Mouse (Mus musculus) splenic B cell, adult 2 months (primary cell): Measurements from ENCODE around the gene Snapc4.
A peak's percentile ranks its signal among the peaks of the same experiment; 100 is the strongest.
"Not testable (repeated sequence)": the region's sequence is repeated elsewhere in the genome, so short reads cannot be mapped to it uniquely, and the experiment has no call there.

Experiments used
- DNase-seq: peaks from one replicate; pipeline ENCODE4 v3.0.0-alpha.2; 2011; ENCODE audit warnings: low read depth, low spot score
- H3K27me3 ChIP-seq: 2 replicates; pipeline ENCODE4 v1.6.1; 2012; ENCODE audit warnings: mild to moderate bottlenecking, low read length, moderate library complexity, mixed read lengths; ENCODE audit not compliant: control insufficient read depth, poor library complexity, insufficient read depth, severe bottlenecking
- H3K36me3 ChIP-seq: 2 replicates; pipeline ENCODE4 v1.6.1; 2012; ENCODE audit warnings: mild to moderate bottlenecking, low read length, moderate library complexity, mixed read lengths; ENCODE audit not compliant: control insufficient read depth, poor library complexity, insufficient read depth, severe bottlenecking

The Snapc4 gene

GRCm38 (mm10) chr2:26399647-26400046 lies 19.2 kb upstream of the Snapc4 start:
- DNase-seq = no peak
- no peaks in the 10 kb centered on the region for H3K27me3 ChIP-seq

GRCm38 (mm10) chr2:26398978-26399377 lies 18.5 kb upstream of the Snapc4 start:
- no peaks in the 10 kb centered on the region for H3K27me3 ChIP-seq
- DNase-seq = no peak
- peaks cover 19% of the 10 kb centered on the region for H3K36me3 ChIP-seq

More at GRCm38 (mm10) chr2:26399647-26400046, 19.2 kb upstream of the Snapc4 start:
- peaks cover 15% of the 10 kb centered on the region for H3K36me3 ChIP-seq

- Histone ChIP-seq H3K27me3 (no peaks in the 10 kb centered on the region), H3K36me3 (peaks cover 25% of the 10 kb centered on the region)
- DNase-seq = no peak
Observed at GRCm38 (mm10) chr2:26391617-26392016, 11.2 kb upstream of the Snapc4 start.

DNA sequence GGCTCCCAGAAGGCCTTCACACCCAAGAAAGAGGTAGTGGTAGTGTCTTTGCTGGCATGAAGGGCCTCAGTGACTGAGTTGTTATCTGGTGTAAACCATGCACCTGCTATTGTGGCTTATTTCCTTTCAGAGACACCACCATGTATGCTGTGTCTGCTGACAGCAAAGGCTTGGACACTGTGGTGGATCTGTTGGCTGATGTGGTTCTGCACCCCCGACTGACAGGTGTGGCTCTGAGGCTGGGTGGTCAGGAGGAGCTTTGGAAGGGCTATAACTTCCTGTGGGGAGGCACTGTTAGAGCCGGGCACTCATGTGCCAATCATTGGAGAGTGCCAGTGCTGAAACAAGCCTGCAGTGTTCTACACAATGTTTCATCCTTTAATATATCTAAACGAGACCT lies 10.5 kb upstream of the Snapc4 start:
- H3K27me3 ChIP-seq = no peaks in the 10 kb centered on the region
- peaks cover 28% of the 10 kb centered on the region for H3K36me3 ChIP-seq
- no peak for DNase-seq

- DNase-seq = peak; percentile 88
- H3K36me3 ChIP-seq = peaks cover 27% of the 10 kb centered on the region
- no peaks in the 10 kb centered on the region for H3K27me3 ChIP-seq
Observed at GRCm38 (mm10) chr2:26389154-26389690, 8.8 kb upstream of the Snapc4 start, which contains the start of the genes Entr1 and Pmpca. Gene Entr1, minus strand, starts transcription at chr2:26389316. Gene Pmpca, plus strand, starts transcription at chr2:26389339.

GRCm38 (mm10) chr2:26388682-26389153 lies 8.3 kb upstream of the Snapc4 start:
- Histone ChIP-seq H3K36me3 (peaks cover 26% of the 10 kb centered on the region), H3K27me3 (no peaks in the 10 kb centered on the region)
- no peak for DNase-seq

DNA sequence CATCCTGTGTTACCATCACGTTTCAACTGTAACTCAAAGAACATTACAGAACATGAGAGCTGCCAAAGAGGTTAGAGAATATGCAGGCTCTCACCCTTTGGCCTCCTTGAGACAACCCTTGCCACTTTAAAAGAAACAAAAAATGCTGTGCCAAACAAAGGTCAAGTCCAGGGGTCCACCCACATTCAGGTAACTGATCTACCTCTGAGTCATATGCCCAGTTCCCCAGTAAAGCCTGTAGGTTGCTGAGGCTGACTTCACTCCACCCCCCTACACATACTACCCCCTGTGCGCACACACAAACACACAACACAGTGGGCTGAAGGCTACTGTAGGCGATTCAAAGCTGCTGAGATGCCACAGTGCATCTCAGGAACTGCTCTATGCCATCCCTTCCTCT lies 7.3 kb upstream of the Snapc4 start:
- H3K27me3 ChIP-seq = no peaks in the 10 kb centered on the region
- peaks cover 19% of the 10 kb centered on the region for H3K36me3 ChIP-seq
- no peak for DNase-seq

GRCm38 (mm10) chr2:26380871-26381270 lies 418 bp upstream of the Snapc4 start:
- not testable (repeated sequence) for H3K27me3 ChIP-seq, DNase-seq
- H3K36me3 ChIP-seq = peaks cover 12% of the 10 kb centered on the region

- Histone ChIP-seq H3K36me3 (peaks cover 9% of the 10 kb centered on the region), H3K27me3 (no peaks in the 10 kb centered on the region)
- no peak for DNase-seq
Observed at GRCm38 (mm10) chr2:26372396-26372795, 8.1 kb downstream of the Snapc4 start.

GRCm38 (mm10) chr2:26368572-26368971 lies 11.9 kb downstream of the Snapc4 start:
- peaks cover 8% of the 10 kb centered on the region for H3K36me3 ChIP-seq
- H3K27me3 ChIP-seq = no peaks in the 10 kb centered on the region
- DNase-seq = no peak

DNA sequence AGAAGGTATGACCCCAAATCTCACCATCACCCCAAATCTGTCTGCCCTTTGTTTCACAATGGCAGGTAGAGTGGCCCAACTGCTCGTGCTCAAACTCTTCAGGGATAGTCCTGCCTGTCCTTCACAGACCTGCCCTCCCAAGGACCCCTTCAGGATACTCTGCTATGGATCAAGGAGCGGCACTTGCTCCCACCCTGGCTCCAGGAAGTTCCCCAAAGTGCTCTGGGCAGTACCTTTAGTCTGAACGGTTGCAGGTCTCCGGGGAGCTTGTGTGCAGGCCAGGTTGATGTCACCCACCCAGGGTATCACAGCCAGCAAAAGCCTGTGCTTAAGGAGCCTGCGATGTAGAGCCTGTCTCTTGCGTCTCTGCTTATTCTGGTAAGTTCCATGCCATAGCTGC lies 12.5 kb downstream of the Snapc4 start:
- DNase-seq = no peak
- H3K27me3 ChIP-seq = no peaks in the 10 kb centered on the region
- peaks cover 8% of the 10 kb centered on the region for H3K36me3 ChIP-seq

- peaks cover 4% of the 10 kb centered on the region; the same call in 1 of the 2 replicates for H3K36me3 ChIP-seq
- no peaks in the 10 kb centered on the region for H3K27me3 ChIP-seq
- DNase-seq = no peak
Observed at GRCm38 (mm10) chr2:26364738-26365465, 15.6 kb downstream of the Snapc4 start.

GRCm38 (mm10) chr2:26363481-26363880 lies 17.0 kb downstream of the Snapc4 start:
- peaks cover 4% of the 10 kb centered on the region; the same call in 1 of the 2 replicates for H3K36me3 ChIP-seq
- H3K27me3 ChIP-seq = no peaks in the 10 kb centered on the region
- DNase-seq = no peak

GRCm38 (mm10) chr2:26362991-26363390 lies 17.5 kb downstream of the Snapc4 start:
- DNase-seq = no peak
- Histone ChIP-seq H3K27me3 (no peaks in the 10 kb centered on the region), H3K36me3 (peaks cover 3% of the 10 kb centered on the region; the same call in 1 of the 2 replicates)

GRCm38 (mm10) chr2:26360772-26361171 lies 19.7 kb downstream of the Snapc4 start, which contains the start of gene Card9:
Gene Card9, minus strand, starts transcription at chr2:26360918.
- H3K27me3 ChIP-seq = no peaks in the 10 kb centered on the region
- no peak for DNase-seq
- 0 out of 2 replicates have a peak, but pooled peaks cover 2% of the 10 kb centered on the region for H3K36me3 ChIP-seq
